Mouse (Mus musculus) intestine, postnatal 0 days (tissue): Measurements from ENCODE around the gene Csgalnact2. TPM values are rescaled to one million over a fixed set of nuclear protein-coding genes. Genes with fewer than 3 reads are reported as not detected.

Experiments
- ATAC-seq: fragments of 200-750 bp; cut with Nextera tagmentation; 2 replicates; pipeline ENCODE4 v1.8.0; 2017; ENCODE audit warnings: mild to moderate bottlenecking, moderate TSS enrichment, moderate library complexity
- H3K27ac ChIP-seq: fragments of 300-500 bp; sonication (generic); 2 replicates; pipeline ENCODE4 v1.5.1; 2014; ENCODE audit warnings: mild to moderate bottlenecking, low read depth, low read length, moderate library complexity
- H3K27me3 ChIP-seq: fragments of 300-500 bp; sonication (generic); replicated peaks from 2 replicates; pipeline ENCODE4 v1.6.1; 2014; ENCODE audit warnings: low read length, mixed read lengths; ENCODE audit not compliant: control insufficient read depth, insufficient read depth
- H3K36me3 ChIP-seq: fragments of 300-500 bp; sonication (generic); 2 replicates; pipeline ENCODE4 v1.6.1; 2014; ENCODE audit warnings: mild to moderate bottlenecking, moderate library complexity; ENCODE audit not compliant: control insufficient read depth, insufficient read depth
- H3K4me1 ChIP-seq: fragments of 300-500 bp; sonication (generic); replicated peaks from 2 replicates; pipeline ENCODE4 v1.6.1; 2014; ENCODE audit warnings: antibody characterized with exemption, low read length, mixed read lengths; ENCODE audit not compliant: control insufficient read depth, insufficient read depth
- H3K4me2 ChIP-seq: fragments of 300-500 bp; sonication (generic); replicated peaks from 2 replicates; pipeline ENCODE4 v1.6.1; 2014; ENCODE audit warnings: low read depth, mild to moderate bottlenecking, moderate library complexity
- H3K4me3 ChIP-seq: fragments of 300-500 bp; sonication (generic); 2 replicates; pipeline ENCODE4 v1.5.1; 2014; ENCODE audit warnings: low read depth, low read length
- H3K9ac ChIP-seq: fragments of 300-500 bp; sonication (generic); 2 replicates; pipeline ENCODE4 v1.6.1; 2014; ENCODE audit warnings: mild to moderate bottlenecking, low read depth, low read length
- H3K9me3 ChIP-seq: fragments of 300-500 bp; sonication (generic); 2 replicates; pipeline ENCODE4 v1.6.1; 2016; ENCODE audit warnings: mixed run types; ENCODE audit not compliant: control insufficient read depth
- CTCF ChIP-seq: sonication (generic); IDR thresholded peaks from 2 replicates; pipeline ENCODE4 v1.5.1; 2016; ENCODE audit warnings: low read depth, mild to moderate bottlenecking, control low read depth, antibody characterized with exemption, moderate library complexity
- WGBS: fragments of 180-500 bp; shearing (Covaris S2); extraction: QIAGEN DNeasy Blood & Tissue Kit; methylation state at CpG from one replicate; pipeline ENCODE4 v1.1.7; 2014; 5-methylcytosine and 5-hydroxymethylcytosine counted together
- polyA plus RNA-seq: library from polyadenylated mRNA; unstranded; fragments of >200 nt; fragmentation: Nextera tagmentation; extraction: Ambion mirVana; gene quantifications from 2 replicates; pipeline ENCODE4 v1.2.1, GENCODE M21; 2015

Gene Csgalnact2
- polyA plus RNA-seq, 1 experiment from 2014 or later = 7.0 TPM

DNA sequence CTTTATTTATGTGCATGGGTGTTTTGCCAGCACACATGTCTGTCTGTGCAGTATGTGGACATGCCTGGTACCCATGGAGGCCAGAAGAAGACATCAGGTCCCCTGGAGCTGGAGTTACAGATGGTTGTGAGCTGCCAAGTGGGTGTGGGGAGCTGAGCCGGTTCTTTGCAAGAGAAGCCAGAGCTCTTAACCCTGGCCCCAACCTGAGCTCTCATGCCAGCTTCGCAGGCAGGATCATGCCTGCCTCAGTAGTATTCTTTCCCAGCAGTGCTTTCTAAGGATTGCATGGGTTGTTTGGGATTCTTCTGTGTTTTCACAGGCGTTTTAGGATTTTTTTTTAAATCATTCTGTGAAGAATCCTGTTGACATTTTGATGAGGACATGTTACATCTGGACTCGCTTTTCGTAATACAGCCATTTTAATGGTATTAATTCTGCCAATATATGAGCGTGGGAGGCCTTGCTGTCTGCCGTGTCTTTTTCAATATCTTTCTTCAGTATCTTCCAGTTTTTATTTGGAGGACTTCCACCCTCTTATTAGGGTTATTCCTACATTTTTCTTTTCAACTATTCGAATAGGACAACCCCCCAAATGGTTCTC is 41.1 kb downstream of the Csgalnact2 start:
- WGBS = 67% methylated on average over 8 of the region's 8 CpGs
- Histone ChIP-seq H3K9me3 (no peaks in the 10 kb centered on the region), H3K27ac (no peak overlapping the region), H3K4me2 (no peak overlapping the region), H3K4me3 (no peak overlapping the region), H3K27me3 (no peaks in the 10 kb centered on the region), H3K4me1 (no peaks in the 10 kb centered on the region), H3K9ac (no peak overlapping the region), H3K36me3 (no peaks in the 10 kb centered on the region)
- no peak for TF ChIP-seq CTCF
- no peak for ATAC-seq

DNA sequence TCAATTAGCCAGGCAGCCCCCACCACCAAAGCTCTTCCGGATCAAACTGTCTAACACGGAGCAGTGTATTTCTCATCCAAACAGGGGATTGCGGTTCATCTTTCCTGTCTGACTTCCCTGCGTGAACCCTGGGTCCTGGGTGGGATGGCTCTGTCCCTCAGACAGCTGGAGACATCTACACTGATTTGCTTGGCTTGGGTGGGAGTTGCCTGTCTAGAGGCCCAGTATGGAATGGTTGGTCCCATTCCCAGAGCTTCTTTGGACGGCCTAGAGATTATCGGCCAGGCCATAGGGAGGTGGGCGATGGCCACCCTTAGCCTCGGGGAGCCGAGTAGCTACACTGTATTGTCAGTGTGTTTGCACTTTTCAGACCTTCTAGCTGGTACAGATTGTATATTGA is 48.1 kb downstream of the Csgalnact2 start:
- no peak for ATAC-seq
- WGBS = 83% methylated on average over 9 of the region's 9 CpGs
- no peaks in the 10 kb centered on the region for H3K9me3 ChIP-seq
- no peak overlapping the region for H3K9ac ChIP-seq
- TF ChIP-seq CTCF = no peak
- no peaks in the 10 kb centered on the region for H3K36me3 ChIP-seq
- H3K4me2 ChIP-seq = no peak overlapping the region
- no peak overlapping the region for H3K27ac ChIP-seq
- no peaks in the 10 kb centered on the region for H3K4me1 ChIP-seq
- H3K4me3 ChIP-seq = no peak overlapping the region
- no peaks in the 10 kb centered on the region for H3K27me3 ChIP-seq

DNA sequence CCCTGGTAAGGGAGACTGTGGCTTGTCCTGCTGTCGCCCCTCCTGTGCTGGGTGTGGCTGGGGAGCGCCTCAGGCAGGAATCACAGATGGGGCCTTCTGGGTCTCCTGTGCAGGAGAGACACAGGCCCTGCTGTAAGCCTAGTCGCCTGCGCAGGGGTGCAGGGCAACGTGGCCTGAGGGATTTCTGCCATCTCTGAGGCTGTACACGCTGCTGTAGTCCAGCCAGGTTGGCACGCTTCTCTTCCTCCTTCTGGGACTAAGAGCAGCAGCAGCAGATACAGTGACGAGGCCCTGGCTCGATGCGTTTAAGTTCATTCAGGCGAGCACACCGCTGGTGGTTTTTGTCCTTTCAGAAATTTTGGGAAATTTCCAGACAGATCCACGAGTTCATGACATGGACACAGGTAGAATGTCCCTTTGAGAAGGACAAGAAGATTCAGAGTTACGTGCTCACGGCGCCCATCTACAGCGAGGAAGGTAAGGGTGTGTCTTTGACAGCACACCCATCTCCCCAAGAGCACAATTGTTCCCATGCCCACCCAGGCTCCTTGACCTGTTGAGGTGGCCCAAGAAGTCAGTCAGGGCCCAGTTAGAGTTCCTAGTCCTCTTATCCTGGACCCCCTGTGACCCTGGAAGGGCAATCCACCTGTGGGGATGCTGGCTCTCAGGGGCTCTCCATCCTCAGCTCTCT is 50.0 kb downstream of the Csgalnact2 start:
- H3K27me3 ChIP-seq = no peaks in the 10 kb centered on the region
- H3K9ac ChIP-seq = no peak overlapping the region
- no peaks in the 10 kb centered on the region for H3K36me3 ChIP-seq
- H3K4me1 ChIP-seq = no peaks in the 10 kb centered on the region
- H3K27ac ChIP-seq = no peak overlapping the region
- H3K9me3 ChIP-seq = no peaks in the 10 kb centered on the region
- ATAC-seq = no peak
- no peak overlapping the region for H3K4me2 ChIP-seq
- H3K4me3 ChIP-seq = no peak overlapping the region
- WGBS = 83% methylated on average over 17 of the region's 17 CpGs
- TF ChIP-seq CTCF = no peak

DNA sequence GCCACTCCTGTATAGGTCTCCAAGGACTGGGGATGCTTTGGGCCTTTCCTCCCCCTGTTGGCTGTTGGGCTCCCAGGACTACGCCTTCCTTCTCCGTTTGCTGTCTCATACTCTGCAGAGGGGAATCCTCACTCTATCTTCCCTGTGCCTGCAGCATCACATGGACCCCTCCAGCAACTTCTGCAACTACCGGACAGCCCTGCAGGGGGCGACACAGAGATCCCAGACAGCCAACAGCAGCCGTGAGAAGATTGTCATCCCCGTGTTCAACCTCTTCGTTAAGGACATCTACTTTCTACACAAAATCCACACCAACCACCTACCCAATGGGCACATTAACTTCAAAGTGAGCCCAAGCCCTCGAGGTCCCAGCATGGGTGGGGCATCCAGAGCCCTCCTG is 51.0 kb downstream of the Csgalnact2 start:
- Histone ChIP-seq H3K27ac (no peak overlapping the region), H3K4me2 (no peak overlapping the region)
- ATAC-seq = no peak

DNA sequence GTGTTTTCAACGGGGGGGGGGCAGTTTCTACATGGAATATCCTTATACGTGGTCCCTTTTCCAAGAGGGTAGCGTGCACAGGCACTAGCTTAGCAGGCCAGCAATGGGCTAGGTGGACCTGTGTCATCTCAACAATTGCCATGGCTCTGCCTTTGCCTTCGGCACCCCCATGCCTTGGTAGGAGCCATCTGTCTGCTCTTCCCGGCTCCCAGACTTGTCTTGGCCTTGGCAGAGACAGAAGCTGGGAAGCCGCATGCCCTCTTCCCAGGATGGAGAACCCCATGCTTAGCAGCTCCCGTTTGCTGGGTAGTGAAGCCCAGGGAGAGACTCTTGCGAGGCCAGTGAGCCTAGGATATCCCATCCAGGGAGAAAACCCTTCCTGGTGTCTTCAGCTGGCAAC is 54.3 kb downstream of the Csgalnact2 start:
- no peaks in the 10 kb centered on the region for H3K27me3 ChIP-seq
- H3K36me3 ChIP-seq = no peaks in the 10 kb centered on the region
- H3K9ac ChIP-seq = no peak overlapping the region
- H3K4me2 ChIP-seq = no peak overlapping the region
- ATAC-seq = no peak
- WGBS = 85% methylated on average over 8 of the region's 8 CpGs
- H3K4me3 ChIP-seq = no peak overlapping the region
- H3K4me1 ChIP-seq = no peaks in the 10 kb centered on the region
- H3K9me3 ChIP-seq = no peaks in the 10 kb centered on the region
- no peak overlapping the region for H3K27ac ChIP-seq
- TF ChIP-seq CTCF = no peak

More for the DNA sequence above, 51.0 kb downstream of the Csgalnact2 start:
- H3K9me3 ChIP-seq = no peaks in the 10 kb centered on the region
- no peak overlapping the region for H3K9ac ChIP-seq
- WGBS = 61% methylated on average over 8 of the region's 8 CpGs
- no peak overlapping the region for H3K4me3 ChIP-seq
- H3K27me3 ChIP-seq = no peaks in the 10 kb centered on the region
- no peaks in the 10 kb centered on the region for H3K36me3 ChIP-seq
- H3K4me1 ChIP-seq = no peaks in the 10 kb centered on the region
- peak; percentile 56 for TF ChIP-seq CTCF

DNA sequence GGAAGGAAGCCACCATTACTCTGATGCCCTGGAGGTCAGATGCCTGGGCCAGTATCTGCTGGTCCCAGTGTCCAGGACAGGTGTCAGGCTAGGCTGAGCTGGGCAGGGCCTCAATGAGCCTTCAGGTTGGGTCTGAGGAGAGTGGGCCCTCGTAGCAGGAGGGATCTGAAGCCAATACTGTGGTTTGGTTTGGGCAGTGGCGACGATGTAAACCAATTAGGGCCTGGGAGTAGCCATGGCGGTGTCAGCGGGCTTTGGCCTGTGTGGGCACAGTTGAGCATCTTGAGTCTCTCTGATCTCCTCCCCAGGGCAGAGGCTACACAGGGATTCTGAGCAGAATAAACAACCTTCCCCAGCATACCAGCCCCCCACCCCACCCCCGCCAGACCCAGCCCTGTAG is 55.3 kb downstream of the Csgalnact2 start:
- no peak for ATAC-seq
- Histone ChIP-seq H3K27me3 (no peaks in the 10 kb centered on the region), H3K4me1 (no peaks in the 10 kb centered on the region), H3K9ac (no peak overlapping the region), H3K36me3 (no peaks in the 10 kb centered on the region), H3K9me3 (no peaks in the 10 kb centered on the region), H3K4me2 (no peak overlapping the region), H3K4me3 (no peak overlapping the region), H3K27ac (no peak overlapping the region)
- no peak for TF ChIP-seq CTCF
- 62% methylated on average over 6 of the region's 6 CpGs for WGBS
